In genomic region chr13:84057456-84057855, GRCm38 (mm10) we compare ENCODE assay signal across 16 mouse cellular contexts.
DNase-seq lines count a peak whose midpoint lies in the region; ATAC-seq and TF ChIP-seq lines count a peak whose summit lies in the region.
"Had no signal": no experiment of that assay in that cellular context is flagged by ENCODE, and none has a peak within 500 bp of the region (broad histone marks: within the 10 kb centered on the region; RNA-seq: fewer than 3 reads in every experiment).

No protein-coding gene starts in this region.

- TF ChIP-seq POLR2A in olfactory bulb, adult 2 months (IDR thresholded peaks at IDR 0.05; ENCODE audit: insufficient read depth, low read depth, low read length) = no peak

- DNase-seq in neural tube, embryonic 11.5 days (ENCODE audit: low spot score) = no peak
- DNase-seq in neural tube, embryonic 10.5 days (ENCODE audit: extremely low spot score, low spot score) = no peak
- DNase-seq in hindbrain, embryonic 11.5 days (ENCODE audit: low spot score) = no peak
- DNase-seq in left cerebral cortex, postnatal 10 days (ENCODE audit: extremely low spot score in 1 of 2, low spot score in 2 of 2) = no peak
- DNase-seq in ovary, postnatal 36 days (ENCODE audit: low spot score) = no peak
- DNase-seq in adrenal gland, adult 18-20 months (ENCODE audit: low spot score in 2 of 2) = no peak
- DNase-seq: adrenal gland, adult 8-10 months; gastrocnemius, postnatal 36 days; heart, postnatal 4 days; kidney, adult 18-20 months; liver, postnatal 0 days had no signal

- H3K4me2 ChIP-seq in neural tube, embryonic 11.5 days (ENCODE audit: low read depth) = no peak overlapping the region
- no peak overlapping the region for H3K4me2 ChIP-seq in hindbrain, embryonic 11.5 days (replicated peaks; ENCODE audit: low read depth, low read length)
- no peak overlapping the region for H3K4me2 ChIP-seq in midbrain, embryonic 13.5 days (replicated peaks)
- H3K4me2 ChIP-seq: heart, embryonic 12.5 days; limb, embryonic 15.5 days had no signal

- no peaks in the 10 kb centered on the region for H3K9me3 ChIP-seq in neural tube, embryonic 11.5 days (ENCODE audit: control insufficient read depth, low read length)
- H3K9me3 ChIP-seq in hindbrain, embryonic 11.5 days (ENCODE audit: control insufficient read depth, low read length) = no peaks in the 10 kb centered on the region
- no peaks in the 10 kb centered on the region for H3K9me3 ChIP-seq in midbrain, embryonic 13.5 days
- H3K9me3 ChIP-seq: heart, embryonic 12.5 days; limb, embryonic 15.5 days had no signal

- peaks cover 4% of the 10 kb centered on the region; the same call in 1 of the 2 replicates for H3K4me1 ChIP-seq in neural tube, embryonic 11.5 days (ENCODE audit: control insufficient read depth, insufficient read depth, low read length)
- 0 out of 2 replicates have a peak, but pooled peaks cover 10% of the 10 kb centered on the region for H3K4me1 ChIP-seq in hindbrain, embryonic 11.5 days (replicated peaks; ENCODE audit: control insufficient read depth, insufficient read depth, low read length)
- H3K4me1 ChIP-seq in midbrain, embryonic 13.5 days (replicated peaks) = peaks cover 51% of the 10 kb centered on the region
- H3K4me1 ChIP-seq in olfactory bulb, adult 2 months (ENCODE audit: control insufficient read depth, insufficient read depth, low read length) = peaks cover 13% of the 10 kb centered on the region
- H3K4me1 ChIP-seq: heart, embryonic 12.5 days; limb, embryonic 15.5 days had no signal

- H3K27me3 ChIP-seq in neural tube, embryonic 11.5 days (ENCODE audit: control insufficient read depth, insufficient read depth, low read length) = no peaks in the 10 kb centered on the region
- no peaks in the 10 kb centered on the region for H3K27me3 ChIP-seq in hindbrain, embryonic 11.5 days (ENCODE audit: control insufficient read depth, insufficient read depth, low read length)
- H3K27me3 ChIP-seq in midbrain, embryonic 13.5 days = no peaks in the 10 kb centered on the region
- H3K27me3 ChIP-seq: heart, embryonic 12.5 days; limb, embryonic 15.5 days had no signal

- peak overlapping the region; percentile 86 for H3K27ac ChIP-seq in neural tube, embryonic 11.5 days (ENCODE audit: low read depth, low read length)
- peak overlapping the region; percentile 82 for H3K27ac ChIP-seq in hindbrain, embryonic 11.5 days (ENCODE audit: low read depth, low read length)
- H3K27ac ChIP-seq in midbrain, embryonic 13.5 days = peak overlapping the region; percentile 92
- H3K27ac ChIP-seq in olfactory bulb, adult 2 months (ENCODE audit: insufficient read depth, low read depth, low read length) = peak overlapping the region; percentile 100
- H3K27ac ChIP-seq: limb, embryonic 15.5 days; macrophage had no signal

- no peak overlapping the region for H3K9ac ChIP-seq in neural tube, embryonic 11.5 days (ENCODE audit: low read length)
- no peak overlapping the region for H3K9ac ChIP-seq in hindbrain, embryonic 11.5 days (ENCODE audit: low read depth, low read length)
- H3K9ac ChIP-seq in midbrain, embryonic 13.5 days (replicated peaks) = no peak overlapping the region
- H3K9ac ChIP-seq: heart, embryonic 12.5 days; limb, embryonic 15.5 days; liver, postnatal 0 days had no signal

- no peak for ATAC-seq in neural tube, embryonic 11.5 days (ENCODE audit: insufficient read depth, low FRiP score, low TSS enrichment)
- no peak for ATAC-seq in hindbrain, embryonic 11.5 days (ENCODE audit: low FRiP score)
- no peak for ATAC-seq in midbrain, embryonic 13.5 days
- ATAC-seq: liver, postnatal 0 days had no signal

- TF ChIP-seq CTCF in olfactory bulb, adult 2 months (IDR thresholded peaks at IDR 0.05; ENCODE audit: insufficient read depth, low read depth, low read length) = no peak

- H3K36me3 ChIP-seq in neural tube, embryonic 11.5 days (ENCODE audit: control insufficient read depth, insufficient read depth, low read length) = no peaks in the 10 kb centered on the region
- H3K36me3 ChIP-seq in hindbrain, embryonic 11.5 days (ENCODE audit: control insufficient read depth, insufficient read depth, low read length) = no peaks in the 10 kb centered on the region
- H3K36me3 ChIP-seq in midbrain, embryonic 13.5 days = no peaks in the 10 kb centered on the region
- H3K36me3 ChIP-seq: heart, embryonic 12.5 days; limb, embryonic 15.5 days had no signal

- intact Hi-C loops in left cerebral cortex, postnatal 10 days (cut with DNase I) = loop anchor here (5.0 kb wide), 1 partner anchor 180 kb away; no protein-coding TSS in a partner anchor

- no peak overlapping the region for H3K4me3 ChIP-seq in neural tube, embryonic 11.5 days (ENCODE audit: low read depth, low read length)
- H3K4me3 ChIP-seq in hindbrain, embryonic 11.5 days (ENCODE audit: low read depth, low read length) = no peak overlapping the region
- H3K4me3 ChIP-seq in midbrain, embryonic 13.5 days (replicated peaks) = no peak overlapping the region
- no peak overlapping the region for H3K4me3 ChIP-seq in olfactory bulb, adult 2 months (ENCODE audit: insufficient read depth, low read depth, low read length)
- H3K4me3 ChIP-seq: heart, embryonic 12.5 days; limb, embryonic 15.5 days had no signal
